Mouse (Mus musculus) left cerebral cortex, adult 2 months (tissue): ENCODE measurements around the gene Trip10. TPM values are rescaled to one million over a fixed set of nuclear protein-coding genes. Genes with fewer than 3 reads are reported as not detected.

Experiments used
- DNase-seq, 2 experiments: peaks; one replicate each; pipeline ENCODE4 v3.0.0; 2021 to 2022; ENCODE audit warnings: low spot score in 2 of 2, mixed read lengths in 1 of 2; ENCODE audit errors: extremely low spot score in 1 of 2
- H3K27ac ChIP-seq: fragments of 200-600 bp; 2 replicates; pipeline ENCODE4 v1.8.1; 2022
- H3K4me3 ChIP-seq: fragments of 200-600 bp; 2 replicates; pipeline ENCODE4 v1.8.1; 2022
- CTCF ChIP-seq: fragments of 200-600 bp; IDR thresholded peaks from 2 replicates; pipeline ENCODE4 v1.8.1; 2022; ENCODE audit warnings: antibody characterized with exemption, mild to moderate bottlenecking, moderate library complexity
- intact Hi-C: fragments of 180-260 bp; cut with DNase I; formaldehyde crosslinking; loops from one replicate; pipeline ENCODE4 v1.15.1; 2025
- long read RNA-seq, 2 experiments: library from polyadenylated mRNA; stranded (forward); transcript quantifications; one replicate each; pipeline ENCODE4 v2.0.0; 2021; ENCODE audit warnings: borderline mapping rate in 2 of 2
- total RNA-seq, 2 experiments: library from RNA; stranded (reverse); gene quantifications; 2 replicates each; pipeline ENCODE4 v1.2.3; 2021

Gene Trip10
- 10 to 100 TPM in 1 of 2 experiments, 1 to 10 TPM in 1; 9.9 to 10.5 TPM for total RNA-seq
- long read RNA-seq, experiment 1, transcript Trip10-201 (14 exons, 2,224 nt), result major isoform, 8 of 11 reads
- long read RNA-seq, experiment 1, partial matches to known transcripts, result 0 of 11 reads
- long read RNA-seq, experiment 1, other reads (novel, unspliced or antisense), result 0 of 11 reads
- long read RNA-seq, experiment 2, partial matches to known transcripts, result 0 of 7 reads
- long read RNA-seq, experiment 2, other reads (novel, unspliced or antisense), result 5 of 7 reads

GRCm38 (mm10) chr17:57249186-57250181 lies at the start of gene Trip10:
Trip10 (plus strand) TSS chr17:57249455.
- intact Hi-C loops, result loop anchor here (10.0 kb wide), 1 partner anchor 255 kb away; the partner anchor contains the start of genes Alkbh7 and Clpp
- TF ChIP-seq CTCF, result peak; percentile 10
- H3K4me3 ChIP-seq, result peak within 1 kb of the TSS; percentile 58
- peak; percentile 84 to 86 for DNase-seq
- H3K27ac ChIP-seq, result peak within 1 kb of the TSS; percentile 78

GRCm38 (mm10) chr17:57201841-57202724 lies 47.2 kb upstream of the Trip10 start:
- no peak for DNase-seq
- intact Hi-C loops, result no loop called here
- no peak overlapping the region for H3K4me3 ChIP-seq
- no peak overlapping the region for H3K27ac ChIP-seq
- TF ChIP-seq CTCF, result no peak

- DNase-seq, result no peak
- intact Hi-C loops, result no loop called here
- no peak for TF ChIP-seq CTCF
- no peak overlapping the region for H3K4me3 ChIP-seq
- H3K27ac ChIP-seq, result no peak overlapping the region
These were observed 41.3 kb upstream of the Trip10 start for GRCm38 (mm10) chr17:57207938-57208337.

- no peak for DNase-seq
- no peak; the same call in 1 of the 2 replicates for TF ChIP-seq CTCF
- intact Hi-C loops, result no loop called here
- Histone ChIP-seq H3K27ac (no peak overlapping the region), H3K4me3 (no peak overlapping the region)
These were observed 39.9 kb upstream of the Trip10 start for GRCm38 (mm10) chr17:57209330-57209729.

- no peak for DNase-seq
- no peak overlapping the region for H3K4me3 ChIP-seq
- no peak overlapping the region for H3K27ac ChIP-seq
- intact Hi-C loops, result no loop called here
- no peak for TF ChIP-seq CTCF
These were observed 37.8 kb upstream of the Trip10 start for GRCm38 (mm10) chr17:57211501-57211900.

- Histone ChIP-seq H3K4me3 (no peak overlapping the region), H3K27ac (no peak overlapping the region)
- intact Hi-C loops, result no loop called here
- TF ChIP-seq CTCF, result no peak
- no peak for DNase-seq
These were observed 34.4 kb upstream of the Trip10 start for GRCm38 (mm10) chr17:57214676-57215387.

- H3K27ac ChIP-seq, result no peak overlapping the region
- intact Hi-C loops, result loop anchor here (2.0 kb wide), 1 partner anchor 58 kb away; no protein-coding TSS in a partner anchor
- H3K4me3 ChIP-seq, result no peak overlapping the region
- no peak for DNase-seq
- no peak for TF ChIP-seq CTCF
These were observed 30.8 kb upstream of the Trip10 start for GRCm38 (mm10) chr17:57218335-57218900.

- DNase-seq, result peak; percentile 48 to 69
- H3K4me3 ChIP-seq, result no peak overlapping the region
- peak; percentile 57 for TF ChIP-seq CTCF
- intact Hi-C loops, result loop anchor here (1.0 to 2.0 kb wide), 2 partner anchors 57 to 116 kb away; no protein-coding TSS in a partner anchor
- H3K27ac ChIP-seq, result no peak overlapping the region
These were observed 29.9 kb upstream of the Trip10 start for GRCm38 (mm10) chr17:57219167-57219883.

GRCm38 (mm10) chr17:57219884-57220207 lies 29.4 kb upstream of the Trip10 start:
- intact Hi-C loops, result loop anchor here (1.0 to 2.0 kb wide), 2 partner anchors 57 to 115 kb away; no protein-coding TSS in a partner anchor
- TF ChIP-seq CTCF, result peak; percentile 43
- Histone ChIP-seq H3K27ac (no peak overlapping the region), H3K4me3 (no peak overlapping the region)
- no peak for DNase-seq

GRCm38 (mm10) chr17:57221911-57222310 lies 27.3 kb upstream of the Trip10 start:
- no peak overlapping the region for H3K4me3 ChIP-seq
- DNase-seq, result no peak

More at GRCm38 (mm10) chr17:57221911-57222310, 27.3 kb upstream of the Trip10 start:
- no peak for TF ChIP-seq CTCF
- H3K27ac ChIP-seq, result no peak overlapping the region
- intact Hi-C loops, result no loop called here
